Mouse (Mus musculus) CD4-positive, CD25-positive, alpha-beta regulatory T cell, adult 4 months (primary cell): ENCODE measurements at regions not wholly inside any gene's neighbourhood (a gene's known extent, or its start where the extent isn't known, plus 50 kb on each side); places are given as distances from the start of the nearest gene placed in this dataset.
A peak's percentile ranks its signal among the peaks of the same experiment; 100 is the strongest.

Source experiments
- ATAC-seq: one replicate; pipeline ENCODE4 v1.8.0; 2017

DNA sequence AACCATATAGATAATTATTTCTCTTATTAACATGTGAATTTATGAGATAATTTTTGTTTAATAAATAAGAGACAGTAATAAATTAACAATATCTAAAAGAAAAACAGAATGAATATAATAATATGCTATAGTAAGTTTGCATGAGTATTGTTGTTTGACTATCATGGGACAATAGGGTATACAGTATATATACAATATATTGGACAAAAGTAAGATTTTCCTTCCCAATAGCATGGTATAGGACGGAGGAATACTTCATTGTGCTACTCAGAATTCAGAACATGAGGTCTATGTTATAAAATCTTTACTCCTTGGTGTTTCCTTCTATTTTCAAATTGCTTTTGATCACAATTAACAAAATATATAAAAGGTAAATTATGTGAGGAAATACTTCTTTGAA is 771.0 kb upstream of the Pcdh20 start:
- ATAC-seq, result no peak

DNA sequence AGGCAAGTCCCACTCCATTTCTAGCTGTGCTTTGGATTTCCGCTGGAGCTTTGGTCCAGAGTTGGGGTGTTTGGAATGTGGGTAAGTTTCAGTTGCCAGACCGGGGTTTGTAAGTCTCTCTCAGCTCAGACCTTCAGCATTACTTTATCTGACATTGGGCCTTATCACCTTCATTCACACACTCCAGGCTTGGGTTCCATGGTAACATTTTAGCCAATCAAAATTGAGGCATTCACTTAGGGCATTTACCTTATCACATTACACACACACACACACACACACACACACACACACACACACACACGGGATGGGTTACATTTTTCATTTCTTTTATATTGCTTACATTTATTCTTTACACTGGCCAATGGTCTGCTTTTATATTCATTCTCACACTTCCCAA is 765.3 kb upstream of the Pcdh20 start:
- ATAC-seq, result no peak

DNA sequence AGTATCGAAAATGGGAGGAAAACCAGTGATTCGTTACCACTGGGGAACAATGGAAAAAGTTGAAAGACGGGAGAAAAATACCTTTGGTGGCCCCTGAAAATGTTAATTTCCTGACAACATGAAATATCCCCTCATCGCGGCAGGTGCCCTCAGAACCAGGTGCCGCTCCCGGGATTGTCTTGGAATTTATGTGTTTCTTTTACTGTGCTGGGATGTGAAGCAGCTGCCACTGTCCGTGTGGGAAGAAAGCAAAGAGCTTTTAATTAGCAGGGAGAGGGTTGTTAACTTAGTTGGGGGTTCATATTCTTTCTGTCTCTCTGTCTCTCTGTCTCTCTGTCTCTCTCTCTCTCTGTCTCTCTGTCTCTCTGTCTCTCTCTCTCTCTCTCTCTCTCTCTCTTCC is 759.3 kb upstream of the Pcdh20 start:
- no peak for ATAC-seq

DNA sequence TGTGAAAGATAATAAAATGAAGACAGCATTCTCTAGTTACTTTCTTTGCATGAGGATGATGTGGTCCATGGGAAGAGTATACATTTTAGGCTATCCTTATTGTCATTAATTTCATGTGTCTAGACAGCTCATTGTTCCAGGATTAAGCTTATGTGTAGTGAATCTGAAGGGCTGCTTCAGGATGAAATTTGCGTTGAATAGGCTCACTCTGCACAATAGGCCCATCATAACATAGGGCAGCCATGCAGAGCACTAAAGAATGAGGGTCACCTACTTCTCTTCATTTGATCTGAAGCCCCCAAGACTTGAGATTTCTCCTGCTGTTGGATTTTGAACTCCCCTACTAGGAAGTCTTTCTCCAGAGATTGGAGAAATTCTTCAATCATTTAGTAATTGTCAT is 746.2 kb upstream of the Pcdh20 start:
- ATAC-seq, result no peak

DNA sequence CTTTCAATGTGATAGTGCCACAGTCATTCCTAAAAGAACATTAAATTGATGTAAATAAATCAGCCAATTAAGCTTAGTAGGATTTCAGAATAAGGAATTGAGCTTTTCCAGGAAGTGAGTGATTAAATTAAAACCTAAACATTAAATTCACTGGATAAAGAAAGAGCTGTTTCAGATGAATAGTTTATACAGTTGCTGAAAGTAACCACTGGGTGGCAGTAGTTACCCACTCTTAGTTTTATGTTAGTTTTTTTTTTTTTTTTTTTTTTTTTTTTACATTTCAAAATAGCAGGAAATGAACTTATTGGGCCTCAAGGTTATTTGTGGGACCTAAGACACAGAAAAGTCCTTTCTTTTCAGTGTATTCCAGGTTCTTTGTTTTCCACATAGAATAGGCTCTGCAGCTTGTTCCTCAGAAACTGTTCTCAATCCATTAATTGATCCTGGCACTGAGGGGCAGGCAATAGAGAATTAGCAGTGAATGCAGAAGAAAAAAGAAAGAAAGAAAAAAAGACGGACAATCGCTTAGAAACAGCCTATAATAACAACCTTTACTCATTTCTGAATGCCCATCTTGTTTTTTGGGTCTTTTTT is 710.3 kb upstream of the Pcdh20 start:
- no peak for ATAC-seq

DNA sequence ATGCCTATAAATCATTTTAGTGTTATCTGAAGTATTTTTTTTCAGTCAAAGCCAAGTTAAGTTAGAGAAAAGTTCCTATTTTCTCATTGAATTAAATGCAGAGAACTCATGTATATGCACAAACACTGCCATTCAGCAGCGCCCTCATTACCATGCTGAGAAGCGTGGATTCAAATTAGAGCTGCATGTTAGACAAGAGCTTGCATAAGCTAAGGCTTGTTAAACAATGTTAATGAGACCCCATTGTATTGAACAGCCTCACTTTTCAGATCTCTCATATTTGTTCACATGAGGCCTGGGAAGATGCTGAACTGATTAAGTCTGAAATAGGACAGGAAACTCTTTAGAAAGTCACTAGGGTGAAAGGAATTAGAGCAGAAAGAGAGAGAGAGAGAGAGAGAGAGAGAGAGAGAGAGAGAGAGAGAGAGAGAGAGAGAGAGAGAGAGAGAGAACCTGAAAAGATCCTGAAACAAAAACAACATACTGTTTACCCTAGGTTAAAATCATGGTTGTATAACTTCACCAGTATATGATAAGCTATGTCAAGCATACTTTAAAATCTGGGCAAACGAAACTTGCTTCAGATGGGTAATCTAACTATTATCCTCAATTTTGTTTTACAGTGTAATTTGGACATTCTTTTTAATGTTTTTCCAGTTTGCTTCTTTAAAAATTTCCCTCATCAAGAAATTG is 671.9 kb upstream of the Pcdh20 start:
- no peak for ATAC-seq

DNA sequence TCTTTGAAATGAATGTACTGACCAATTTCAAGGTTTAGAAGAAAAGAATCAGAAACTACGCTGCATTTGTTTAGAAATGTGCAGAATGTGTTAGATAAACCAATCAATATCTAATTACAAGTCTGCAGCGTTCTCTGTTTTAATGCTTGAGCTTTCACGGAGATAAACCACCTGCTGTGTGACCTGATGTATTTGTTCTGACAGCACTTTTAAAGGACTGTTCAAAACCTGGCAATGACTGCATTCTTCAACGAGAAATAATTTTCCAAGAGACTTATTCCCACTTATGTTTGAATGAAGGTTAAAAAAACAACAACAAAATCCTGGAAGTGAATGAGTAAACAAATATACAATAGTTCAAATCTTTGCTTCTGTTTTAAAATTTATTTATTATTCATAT is 628.1 kb upstream of the Pcdh20 start:
- ATAC-seq, result no peak

DNA sequence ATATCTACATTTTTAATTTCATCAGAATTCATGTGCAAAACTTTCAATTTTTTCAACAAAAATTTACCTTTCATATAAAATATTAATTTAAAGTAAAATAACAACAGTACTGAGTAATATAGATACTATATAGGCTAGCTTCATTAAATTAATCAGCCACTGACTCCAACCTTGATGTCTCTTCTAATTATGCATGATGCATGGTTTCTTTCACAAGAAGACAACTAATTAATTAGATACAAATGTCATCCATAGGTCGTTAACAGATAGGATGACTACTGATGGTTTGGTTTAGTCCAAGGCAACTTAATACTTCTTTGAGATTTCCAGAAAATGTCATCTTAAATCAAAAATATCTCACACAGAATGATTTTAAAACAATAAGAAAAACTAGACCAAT is 618.5 kb upstream of the Pcdh20 start:
- no peak for ATAC-seq

DNA sequence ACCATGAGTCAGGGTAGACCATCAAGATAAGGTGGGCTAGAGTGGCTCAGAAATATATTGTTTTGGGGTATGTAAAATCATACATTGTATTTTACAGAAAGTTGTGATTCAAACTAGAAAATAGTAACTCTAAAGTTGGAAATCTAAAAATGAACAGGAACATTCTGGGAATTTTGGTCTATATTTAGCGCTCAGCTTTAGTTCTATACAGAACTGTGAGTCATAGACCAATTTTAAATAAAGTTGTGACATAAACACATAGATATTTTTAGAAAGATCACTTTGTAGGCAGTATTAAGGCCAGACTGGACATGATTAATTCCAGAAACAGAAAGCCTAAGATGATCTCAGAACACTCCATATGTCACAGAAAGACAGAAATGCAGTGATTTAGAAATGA is 604.8 kb upstream of the Pcdh20 start:
- no peak for ATAC-seq

DNA sequence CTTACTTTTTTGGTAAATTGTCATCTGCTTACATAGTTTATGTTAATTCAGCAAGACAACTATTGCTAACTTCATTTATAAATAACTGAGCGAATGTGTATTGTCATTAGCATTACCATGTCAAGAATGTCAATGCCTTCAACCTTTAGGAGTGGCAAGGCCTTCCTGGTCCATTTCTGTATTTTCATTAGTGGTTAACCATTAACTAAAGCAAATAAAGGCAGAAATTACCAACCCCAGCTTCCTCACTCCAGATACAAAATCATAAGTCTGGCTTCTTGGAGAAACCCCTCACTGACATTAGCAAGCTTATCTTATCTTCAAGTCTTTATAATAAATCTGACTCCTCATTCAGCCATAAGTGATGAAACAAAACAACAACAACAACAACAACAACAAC is 592.8 kb upstream of the Pcdh20 start:
- ATAC-seq, result no peak

DNA sequence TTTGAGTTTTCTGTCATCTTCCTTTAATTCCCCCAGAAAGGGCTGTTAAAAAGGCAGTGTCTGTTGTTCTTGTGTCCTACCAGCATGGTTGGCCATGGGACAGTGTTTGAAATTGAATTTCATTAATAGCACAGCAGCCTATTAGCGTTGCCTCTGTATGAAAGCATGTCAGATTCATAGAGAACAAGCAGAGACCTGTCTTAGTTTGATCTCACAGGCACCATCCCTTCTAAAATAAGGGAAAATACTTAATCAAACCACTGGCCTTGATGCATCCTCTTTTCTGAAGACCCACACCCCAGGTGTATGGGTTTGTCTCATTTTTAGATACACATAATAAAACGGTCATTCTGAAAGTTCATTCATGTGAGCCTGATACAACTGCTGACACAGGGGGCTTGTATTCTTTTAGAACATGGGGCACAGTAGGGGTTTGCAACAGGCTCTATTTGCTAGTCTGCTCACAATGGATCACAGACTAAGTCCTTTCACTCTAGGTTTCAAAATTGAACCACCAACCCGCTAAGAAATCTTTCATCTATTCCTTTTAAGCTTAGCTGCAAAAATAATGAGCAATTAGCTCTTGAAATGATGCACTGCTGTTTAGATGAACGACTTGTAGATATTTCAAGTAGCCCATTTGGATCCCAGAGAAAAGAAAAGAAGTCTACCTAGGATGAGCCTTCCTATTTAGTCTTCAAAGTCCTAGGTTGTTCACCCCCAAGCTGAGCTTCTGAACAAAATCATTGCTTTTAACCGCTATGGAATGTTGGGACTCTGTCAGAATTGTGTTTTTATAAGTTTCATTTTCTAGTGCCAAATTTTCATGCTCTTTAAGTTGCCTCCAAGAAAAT is 591.6 kb upstream of the Pcdh20 start:
- no peak for ATAC-seq

DNA sequence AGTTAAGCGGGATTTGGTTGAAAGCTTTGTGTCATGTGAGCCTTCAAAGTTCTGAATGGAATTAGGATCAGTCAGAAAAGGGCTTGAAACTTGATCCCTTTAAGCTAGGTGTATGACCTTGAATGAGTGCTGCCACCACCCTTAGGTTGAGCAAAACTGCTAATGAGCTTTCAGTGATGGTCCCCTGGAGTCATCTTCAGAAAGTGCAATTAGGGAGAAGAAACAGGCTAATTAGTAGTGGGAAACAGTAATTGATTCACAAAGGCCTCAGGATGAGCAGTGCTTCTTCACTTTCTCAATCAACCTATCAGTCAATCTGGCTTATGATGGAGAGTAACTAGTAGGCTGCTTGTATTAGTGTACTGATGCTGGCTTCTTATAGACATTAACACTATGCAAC is 590.1 kb upstream of the Pcdh20 start:
- ATAC-seq, result no peak

DNA sequence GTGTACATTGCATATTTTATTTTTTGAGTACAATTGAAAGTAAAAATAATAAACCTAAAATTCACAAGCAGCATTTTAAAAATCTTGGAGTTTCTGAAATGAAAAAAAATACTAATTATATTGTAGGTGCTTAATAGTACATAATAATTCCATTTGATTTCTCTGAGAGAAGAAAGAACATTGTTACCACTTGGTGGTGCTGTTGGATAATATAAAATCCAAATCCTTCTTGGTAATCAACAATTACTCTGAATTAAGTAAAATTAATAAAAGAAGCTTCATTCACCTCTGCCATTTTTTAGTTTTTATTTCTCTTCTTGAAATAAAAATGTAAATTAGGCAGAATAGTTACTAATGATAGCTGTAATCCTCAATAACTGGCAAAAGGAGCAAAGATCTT is 563.2 kb upstream of the Pcdh20 start:
- no peak for ATAC-seq

DNA sequence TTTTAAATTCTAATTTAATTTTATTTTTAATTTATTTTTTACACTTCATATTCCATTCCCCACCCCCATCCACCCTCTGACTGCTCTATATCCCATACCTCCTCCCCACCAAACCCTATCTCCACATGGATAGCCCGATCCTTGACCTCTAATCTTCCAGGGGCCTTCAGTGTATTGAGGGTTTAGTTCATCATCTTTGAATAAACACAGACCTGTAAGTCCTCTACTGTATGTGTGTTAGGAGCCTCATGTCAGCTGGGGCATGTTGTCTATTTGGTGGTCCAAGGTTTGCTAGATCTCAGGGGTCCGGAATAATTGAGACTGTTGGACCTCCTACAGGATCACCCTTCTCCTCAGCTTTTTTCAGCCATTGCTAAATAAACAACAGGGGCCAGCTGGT is 540.2 kb upstream of the Pcdh20 start:
- ATAC-seq, result no peak

DNA sequence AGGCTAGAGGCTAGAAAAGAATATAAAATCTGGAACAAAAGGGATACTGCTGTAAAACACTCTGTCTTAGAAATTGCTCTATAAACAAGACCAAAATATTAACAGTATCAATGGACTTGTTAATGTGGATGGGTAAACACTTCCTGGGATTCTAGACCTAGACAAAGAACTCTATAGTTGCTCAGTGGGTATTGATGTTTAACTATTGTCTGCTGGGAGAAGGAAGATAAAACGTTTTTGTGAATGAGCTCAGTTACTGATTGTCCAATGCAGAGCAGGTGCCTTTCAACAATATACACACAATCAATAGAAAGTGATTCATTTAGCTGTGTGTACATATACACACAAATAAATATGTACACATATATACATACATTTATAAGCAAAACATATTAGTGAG is 538.5 kb upstream of the Pcdh20 start:
- ATAC-seq, result no peak

DNA sequence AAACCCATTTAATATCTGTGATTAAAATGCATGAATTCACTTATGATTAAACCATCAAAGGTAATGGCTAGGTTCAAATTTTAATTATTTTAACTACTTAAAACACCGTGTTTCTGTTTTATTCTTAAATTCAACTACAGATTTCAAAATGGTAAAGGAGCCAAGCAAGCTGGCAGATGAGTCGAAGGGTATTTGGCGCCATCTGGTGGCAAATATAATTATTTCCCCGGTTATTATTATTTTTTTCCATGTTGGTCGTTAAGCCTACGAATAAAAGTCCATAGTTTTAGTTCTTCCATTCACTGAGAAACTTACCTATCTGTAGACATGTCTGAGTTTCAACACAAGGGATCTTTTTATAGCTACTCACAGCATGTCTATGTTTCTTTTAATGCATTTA is 510.7 kb upstream of the Pcdh20 start:
- ATAC-seq, result peak; percentile 58

DNA sequence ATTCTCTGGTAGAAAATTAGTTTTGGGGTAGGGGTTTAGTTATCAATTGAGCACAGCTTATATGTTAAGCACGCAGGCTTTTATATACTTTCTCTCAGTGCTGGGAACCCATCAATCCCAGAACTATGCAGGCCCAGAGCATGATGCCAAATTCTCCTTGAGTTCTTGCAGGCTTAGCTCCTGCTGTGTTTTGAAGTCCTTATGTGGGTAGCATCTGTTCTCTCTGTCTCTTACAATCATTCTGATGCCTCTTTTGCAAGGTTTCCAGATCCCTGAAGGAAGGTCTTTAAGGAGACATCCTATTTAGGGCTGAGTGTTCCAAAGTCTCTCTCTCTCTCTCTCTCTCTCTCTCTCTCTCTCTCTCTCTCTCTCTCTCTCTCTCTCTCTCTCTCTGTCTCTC is 504.8 kb upstream of the Pcdh20 start:
- no peak for ATAC-seq

DNA sequence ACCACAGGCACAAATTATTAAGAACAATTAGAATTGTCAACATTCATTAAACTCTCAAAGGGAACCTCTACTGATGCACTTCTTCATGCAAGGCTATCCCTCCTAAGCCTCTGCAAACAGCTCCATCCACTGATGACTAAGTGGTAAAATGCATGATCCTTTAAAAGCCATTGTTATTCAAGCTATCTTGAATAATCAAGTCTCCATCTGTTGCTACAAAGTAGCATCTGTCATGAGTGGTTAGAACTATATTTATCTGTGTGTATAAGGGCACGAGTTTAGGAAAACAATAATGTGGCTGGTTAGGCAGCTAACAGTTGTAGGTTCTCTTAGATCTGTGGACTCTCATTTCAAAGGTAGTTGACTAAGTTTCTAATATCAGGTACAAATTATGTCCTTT is 463.4 kb upstream of the Pcdh20 start:
- ATAC-seq, result no peak
